Mouse (Mus musculus) gastrocnemius, postnatal 4 days (tissue): ENCODE data around the gene Lamtor1. TPM values are rescaled to one million over a fixed set of nuclear protein-coding genes. Genes with fewer than 3 reads are reported as not detected.
"Not testable (repeated sequence)": the region's sequence is repeated elsewhere in the genome, so short reads cannot be mapped to it uniquely, and the experiment has no call there.

Experiments
- DNase-seq, 2 experiments: peaks; one replicate each; pipeline ENCODE4 v3.0.0; 2021 to 2022; ENCODE audit warnings: low spot score in 2 of 2, mixed read lengths in 2 of 2
- total RNA-seq, 2 experiments: library from RNA; stranded (reverse); gene quantifications; 2 replicates each; pipeline ENCODE4 v1.2.3; 2021

The Lamtor1 gene
- total RNA-seq, 2 experiments from 2014 or later, result 105 to 106 TPM

GRCm38 (mm10) chr7:101896104-101897066, 9.3 kb upstream of the Lamtor1 start:
- peak; percentile 85 to 96 for DNase-seq

- DNase-seq, result no peak
These were observed 5.2 kb upstream of the Lamtor1 start for GRCm38 (mm10) chr7:101900331-101901097.

GRCm38 (mm10) chr7:101901969-101902368, 3.7 kb upstream of the Lamtor1 start:
- DNase-seq, result no peak

- DNase-seq, result no peak
These were observed 2.9 kb upstream of the Lamtor1 start for GRCm38 (mm10) chr7:101902846-101903245.

- no peak for DNase-seq
These were observed 580 bp downstream of the Lamtor1 start, which contains the start of gene Tomt for GRCm38 (mm10) chr7:101906287-101906681. Tomt (minus strand) TSS chr7:101906359.

GRCm38 (mm10) chr7:101906696-101907095, 992 bp downstream of the Lamtor1 start:
- no peak for DNase-seq

- DNase-seq, result no peak
These were observed 2.7 kb downstream of the Lamtor1 start for GRCm38 (mm10) chr7:101908367-101908766.

- no peak for DNase-seq
These were observed 4.4 kb downstream of the Lamtor1 start for GRCm38 (mm10) chr7:101910138-101910537.

GRCm38 (mm10) chr7:101911982-101912381, 6.3 kb downstream of the Lamtor1 start:
- no peak for DNase-seq

GRCm38 (mm10) chr7:101918071-101918470, 12.4 kb downstream of the Lamtor1 start:
- DNase-seq, result peak in 1 of 2 experiments; percentile 59

- DNase-seq, result not testable (repeated sequence)
These were observed 20.2 kb downstream of the Lamtor1 start for GRCm38 (mm10) chr7:101925892-101926291.

GRCm38 (mm10) chr7:101928093-101928492, 22.4 kb downstream of the Lamtor1 start:
- DNase-seq, result no peak

- DNase-seq, result no peak
These were observed 26.8 kb downstream of the Lamtor1 start for GRCm38 (mm10) chr7:101932551-101932950.

- no peak for DNase-seq
These were observed 27.6 kb downstream of the Lamtor1 start for GRCm38 (mm10) chr7:101933300-101933699.

GRCm38 (mm10) chr7:101933751-101934240, 28.1 kb downstream of the Lamtor1 start, which contains the start of the genes Lrrc51 and Numa1:
Lrrc51 (minus strand) TSS chr7:101933895.
Numa1 (plus strand) TSS chr7:101934111.
- DNase-seq, result peak; percentile 87 to 95

- DNase-seq, result no peak
These were observed 30.3 kb downstream of the Lamtor1 start for GRCm38 (mm10) chr7:101935957-101936356.

- no peak for DNase-seq
These were observed 31.3 kb downstream of the Lamtor1 start for GRCm38 (mm10) chr7:101936996-101937395.

- no peak for DNase-seq
These were observed 31.9 kb downstream of the Lamtor1 start for GRCm38 (mm10) chr7:101937569-101937968.

- no peak for DNase-seq
These were observed 32.6 kb downstream of the Lamtor1 start for GRCm38 (mm10) chr7:101938348-101938747.

- DNase-seq, result no peak
These were observed 34.1 kb downstream of the Lamtor1 start for GRCm38 (mm10) chr7:101939758-101940157.

- DNase-seq, result not testable (repeated sequence)
These were observed 43.3 kb downstream of the Lamtor1 start for GRCm38 (mm10) chr7:101949008-101949407.
